Mouse (Mus musculus) naive thymus-derived CD4-positive, alpha-beta T cell, adult 2 months (primary cell): ENCODE results near the gene Vwa2.

Experiments
- DNase-seq: peaks from one replicate; pipeline ENCODE4 v3.0.0-alpha.2; 2011; ENCODE audit warnings: low read depth

The Vwa2 gene

GRCm38 (mm10) chr19:56908472-56909270 is 34.6 kb downstream of the Vwa2 start:
- DNase-seq = peak; percentile 37

- DNase-seq = no peak
Observed at GRCm38 (mm10) chr19:56910561-56910960, 36.5 kb downstream of the Vwa2 start.

GRCm38 (mm10) chr19:56913761-56914160 is 39.7 kb downstream of the Vwa2 start:
- no peak for DNase-seq

DNA sequence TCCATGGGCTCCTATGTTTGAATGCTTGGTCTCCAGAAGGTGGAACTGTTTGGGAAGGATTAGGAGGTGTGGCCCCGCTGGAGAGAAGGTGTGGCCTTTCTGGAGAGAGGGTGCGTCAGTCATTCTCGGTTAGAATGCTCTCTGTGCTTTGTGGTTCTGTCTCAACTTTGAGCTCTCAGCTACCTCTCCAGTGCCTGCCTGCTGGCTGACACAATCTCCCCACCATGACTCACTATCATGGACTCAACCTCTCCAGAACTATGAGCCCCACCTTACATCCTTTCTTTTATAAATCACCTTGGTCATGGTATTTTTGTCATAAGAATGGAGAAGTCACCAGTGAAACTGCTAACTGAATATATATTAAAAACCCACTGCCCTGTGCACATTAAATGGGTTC is 40.6 kb downstream of the Vwa2 start:
- DNase-seq = no peak

DNA sequence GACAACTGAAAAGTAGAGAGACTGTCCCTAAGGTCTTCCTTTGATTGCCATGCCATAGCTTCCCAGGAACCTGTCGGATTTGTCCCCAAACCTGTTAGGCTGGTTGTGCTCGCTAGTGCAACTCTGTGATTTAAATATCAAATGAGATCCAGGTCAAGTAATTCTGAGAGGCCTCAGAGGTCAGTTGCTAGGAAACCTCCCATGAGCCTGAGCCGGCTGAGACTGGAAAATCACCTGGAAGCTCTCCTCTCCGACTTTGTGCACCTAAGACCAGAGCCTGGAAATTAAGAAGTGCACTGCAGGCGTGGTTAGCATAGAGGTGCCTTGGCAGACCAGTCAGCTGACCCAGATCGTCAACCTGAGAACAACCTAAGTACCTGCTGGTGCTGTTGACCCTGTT is 41.0 kb downstream of the Vwa2 start:
- no peak for DNase-seq

GRCm38 (mm10) chr19:56919628-56920027 is 45.6 kb downstream of the Vwa2 start:
- DNase-seq = peak; percentile 61

- no peak for DNase-seq
Observed at GRCm38 (mm10) chr19:56920232-56920631, 46.2 kb downstream of the Vwa2 start.

DNA sequence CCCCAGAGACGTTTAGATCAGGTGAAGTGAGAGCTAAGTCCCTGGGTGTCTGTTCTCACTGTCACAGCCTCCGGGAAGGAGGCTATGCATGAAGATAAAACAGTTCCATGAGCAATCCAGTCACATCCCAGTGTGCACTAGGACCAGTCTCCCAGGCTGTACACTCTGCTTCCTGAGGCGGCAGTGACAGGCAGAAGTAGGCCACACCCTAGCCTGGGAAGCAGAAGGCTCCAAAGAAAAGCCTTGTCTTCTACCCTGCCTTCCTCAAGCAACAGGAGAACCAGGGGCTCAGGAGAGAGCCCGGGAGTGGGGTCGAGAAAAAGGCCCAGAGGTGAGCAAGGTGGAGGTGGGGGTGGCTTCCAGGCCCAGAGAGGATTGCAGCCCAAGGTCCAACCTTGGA is 47.7 kb downstream of the Vwa2 start:
- no peak for DNase-seq

DNA sequence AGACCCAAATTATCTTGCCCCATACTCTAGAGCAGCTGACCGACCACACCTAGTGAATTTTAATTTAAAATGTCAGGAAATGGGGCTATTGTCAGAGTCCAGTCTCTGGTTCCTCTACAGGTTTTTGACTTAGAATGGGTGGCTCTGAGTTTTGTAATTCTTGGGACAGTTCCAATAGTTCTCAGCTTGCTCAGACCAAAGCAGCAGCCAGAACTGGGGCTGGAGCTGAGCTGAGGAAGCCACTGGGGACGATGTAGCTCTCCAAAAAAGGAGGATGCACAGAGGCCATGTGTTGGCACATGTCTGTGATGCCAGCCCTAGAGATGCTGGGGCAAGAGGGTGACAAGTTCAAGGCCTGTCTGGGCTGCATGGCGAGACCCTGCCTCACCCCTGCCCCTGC is 55.3 kb downstream of the Vwa2 start:
- DNase-seq = no peak

- DNase-seq = no peak
Observed at GRCm38 (mm10) chr19:56930029-56930428, 56.0 kb downstream of the Vwa2 start.

- DNase-seq = no peak
Observed at GRCm38 (mm10) chr19:56933800-56934199, 59.8 kb downstream of the Vwa2 start.

- no peak for DNase-seq
Observed at GRCm38 (mm10) chr19:56935111-56935510, 61.1 kb downstream of the Vwa2 start.

GRCm38 (mm10) chr19:56935777-56936176 is 61.7 kb downstream of the Vwa2 start:
- no peak for DNase-seq

- DNase-seq = no peak
Observed at GRCm38 (mm10) chr19:56936253-56936652, 62.2 kb downstream of the Vwa2 start.

DNA sequence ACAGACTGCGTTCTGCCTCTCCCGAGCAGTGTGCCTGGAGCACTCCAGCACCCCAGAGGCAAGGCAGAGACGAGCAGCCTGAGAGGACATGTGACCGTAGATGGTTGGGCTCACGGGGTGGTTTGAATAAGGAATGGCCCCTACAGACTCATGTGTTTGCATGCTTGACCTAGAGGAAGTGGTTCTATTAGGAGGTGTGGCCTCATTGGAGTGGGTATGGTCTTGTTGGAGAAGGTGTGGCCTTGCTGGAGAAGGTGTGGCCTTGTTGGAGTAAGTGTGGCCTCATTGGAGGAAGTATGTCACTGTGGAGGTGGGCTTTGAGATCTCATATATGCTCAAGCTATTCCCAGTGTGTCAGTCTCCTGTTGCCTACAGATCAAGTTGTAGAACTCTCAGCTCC is 63.9 kb downstream of the Vwa2 start:
- no peak for DNase-seq

DNA sequence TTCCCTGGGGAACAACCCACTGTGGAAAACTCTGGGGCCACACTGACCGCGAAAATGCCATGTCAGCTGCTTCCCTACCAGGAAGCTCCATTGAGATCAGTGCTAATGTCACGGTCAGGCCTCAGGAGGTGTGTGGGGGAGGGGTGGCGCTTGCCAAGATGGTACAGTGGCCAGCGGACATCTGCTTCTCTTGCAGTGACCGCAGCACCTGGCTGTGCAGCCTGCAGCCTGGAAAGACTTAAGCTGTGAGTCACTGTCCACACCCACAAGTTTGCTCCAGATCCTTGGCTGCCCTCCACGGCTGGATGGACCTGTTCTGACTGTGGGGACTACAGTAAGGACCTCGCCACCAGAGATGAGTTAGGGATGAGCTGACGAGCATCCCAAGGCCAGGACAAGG is 65.8 kb downstream of the Vwa2 start:
- DNase-seq = no peak

GRCm38 (mm10) chr19:56940507-56940906 is 66.5 kb downstream of the Vwa2 start:
- no peak for DNase-seq

DNA sequence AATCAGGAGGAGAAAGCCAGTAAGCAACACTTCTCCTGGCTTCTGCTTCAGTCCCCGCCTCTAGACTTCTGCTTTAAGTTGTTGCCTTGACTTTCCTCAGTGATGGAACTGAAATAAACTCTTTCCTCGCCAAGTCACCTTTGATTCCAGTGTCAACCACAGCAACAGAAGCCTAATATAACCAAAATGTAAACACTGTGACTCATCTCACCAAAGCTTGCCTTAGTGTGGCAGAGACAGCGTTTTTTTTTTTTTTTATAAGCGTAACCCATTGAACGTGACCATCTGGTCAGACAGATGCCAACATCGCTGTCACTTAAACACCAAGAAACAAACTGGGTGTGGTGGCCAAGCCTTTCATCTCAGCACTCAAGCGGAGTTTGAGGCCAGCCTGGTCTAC is 68.2 kb downstream of the Vwa2 start:
- DNase-seq = no peak

DNA sequence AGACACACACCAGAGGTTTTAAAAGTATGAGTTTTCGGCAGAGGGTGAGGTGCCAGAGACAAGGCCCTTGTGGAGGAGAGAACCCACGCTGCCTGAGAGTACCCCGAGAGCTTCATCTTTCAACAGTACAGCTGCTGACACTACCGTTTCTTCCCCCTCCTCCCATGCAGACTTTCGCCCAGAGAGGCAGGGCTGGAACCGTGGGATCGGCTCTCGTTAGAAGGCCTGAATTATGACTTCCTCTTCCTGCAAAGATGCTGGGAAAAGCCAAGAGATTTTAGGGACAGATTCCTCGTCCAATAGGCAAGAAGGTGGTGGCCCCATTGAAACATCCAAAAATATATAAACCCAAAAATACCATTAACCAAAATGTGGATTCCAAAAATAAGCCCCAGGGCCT is 70.2 kb downstream of the Vwa2 start:
- DNase-seq = no peak

DNA sequence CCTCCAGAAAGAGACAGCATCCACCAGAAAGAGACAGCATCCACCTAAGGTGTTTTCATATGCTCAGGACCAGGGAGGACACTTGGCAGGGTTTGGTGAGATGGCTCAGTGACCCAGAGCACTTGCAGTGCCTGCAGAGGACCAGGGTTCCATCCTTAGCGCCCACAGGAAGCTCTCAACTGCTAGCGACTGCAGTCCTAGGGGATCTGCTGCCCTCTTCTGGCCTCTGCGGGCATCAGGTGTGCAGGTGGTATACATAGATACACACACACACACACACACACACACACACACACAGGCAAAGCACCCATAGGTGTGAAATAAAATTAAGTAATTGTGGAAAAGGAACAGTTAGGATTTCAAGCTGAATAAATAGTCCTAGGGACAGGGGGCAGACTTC is 70.8 kb downstream of the Vwa2 start:
- DNase-seq = no peak

DNA sequence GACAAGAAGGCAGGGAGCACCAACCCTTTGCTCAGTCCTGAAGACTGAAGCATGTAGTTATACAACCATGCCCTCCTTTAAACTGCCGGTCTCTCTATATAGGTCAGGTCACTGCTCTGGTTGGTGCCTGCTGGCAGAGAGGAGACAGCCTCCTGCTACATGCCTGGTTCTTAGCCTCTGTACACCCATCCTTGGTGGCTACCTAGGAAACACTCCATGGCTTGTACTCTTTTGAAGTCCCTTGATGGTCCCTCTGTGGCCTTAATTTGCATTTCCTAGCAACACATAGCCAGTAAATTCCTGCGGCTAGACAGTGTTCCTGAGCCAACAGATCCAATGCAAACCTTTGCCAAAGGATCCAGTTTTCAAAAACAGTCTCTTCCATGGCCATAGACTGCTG is 71.6 kb downstream of the Vwa2 start:
- DNase-seq = no peak

DNA sequence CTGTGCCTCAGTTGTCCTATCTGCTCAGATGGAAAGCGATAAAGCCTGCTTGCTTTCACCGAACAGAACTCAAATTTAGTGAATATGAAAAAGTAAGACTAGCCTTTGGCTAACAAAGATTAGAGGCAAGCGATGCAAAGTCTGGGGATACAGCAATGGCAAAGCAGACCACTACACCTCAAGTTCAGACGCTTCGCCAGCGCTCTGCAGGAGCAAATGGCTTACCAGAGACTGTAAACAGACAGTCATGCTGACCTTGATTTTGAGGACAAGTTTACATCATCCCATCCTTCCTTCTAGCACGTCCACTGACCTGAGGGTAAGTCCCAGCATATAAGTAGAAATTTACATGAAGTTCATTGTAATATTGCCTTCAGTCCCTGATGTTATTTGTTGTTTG is 72.2 kb downstream of the Vwa2 start:
- DNase-seq = no peak

DNA sequence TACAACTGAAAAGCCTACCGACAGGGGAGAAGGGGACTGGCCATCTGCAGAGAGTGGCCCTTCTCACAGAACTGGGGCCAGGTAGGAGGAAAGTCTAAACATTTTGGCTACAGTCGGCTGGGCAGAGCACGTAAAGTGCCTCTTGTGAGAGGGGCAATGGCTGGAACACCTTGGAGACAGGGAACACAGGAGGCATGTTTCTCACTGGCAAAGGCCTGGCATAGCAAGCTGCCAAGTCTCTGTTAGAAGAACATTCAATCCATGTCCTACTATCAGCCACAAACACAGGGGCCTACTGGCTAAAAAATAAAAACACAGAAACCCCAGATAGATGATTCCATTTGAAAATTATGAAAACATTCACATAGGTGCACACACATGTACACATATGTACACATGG is 72.7 kb downstream of the Vwa2 start:
- DNase-seq = no peak

- DNase-seq = no peak
Observed at GRCm38 (mm10) chr19:56947971-56948610, 74.0 kb downstream of the Vwa2 start.
